Mouse (Mus musculus) hindbrain, postnatal 0 days (tissue): ENCODE data around the gene Prrt4. TPM values are rescaled to one million over a fixed set of nuclear protein-coding genes. Genes with fewer than 3 reads are reported as not detected.
A peak's percentile ranks its signal among the peaks of the same experiment; 100 is the strongest.

Experiments
- ATAC-seq: fragments of 200-750 bp; cut with Nextera tagmentation; 2 replicates; pipeline ENCODE4 v1.8.0; 2017; ENCODE audit warnings: mild to moderate bottlenecking, moderate TSS enrichment, moderate library complexity
- DNase-seq: peaks from one replicate; pipeline ENCODE4 v3.0.0-alpha.2; 2015; ENCODE audit warnings: low spot score
- H3K27ac ChIP-seq: fragments of 300-500 bp; sonication (generic); 2 replicates; pipeline ENCODE4 v1.5.1; 2014; ENCODE audit warnings: mild to moderate bottlenecking
- H3K27me3 ChIP-seq: fragments of 300-500 bp; sonication (generic); 2 replicates; pipeline ENCODE4 v1.6.1; 2014; ENCODE audit warnings: low read length, mixed read lengths; ENCODE audit not compliant: insufficient read depth
- H3K36me3 ChIP-seq: fragments of 300-500 bp; sonication (generic); 2 replicates; pipeline ENCODE4 v1.6.1; 2014; ENCODE audit warnings: low read length, mixed read lengths; ENCODE audit not compliant: insufficient read depth
- H3K4me1 ChIP-seq: fragments of 300-500 bp; sonication (generic); 2 replicates; pipeline ENCODE4 v1.6.1; 2014; ENCODE audit warnings: antibody characterized with exemption, low read length, mixed read lengths; ENCODE audit not compliant: insufficient read depth
- H3K4me2 ChIP-seq: fragments of 300-500 bp; sonication (generic); 2 replicates; pipeline ENCODE4 v1.6.1; 2014; ENCODE audit warnings: low read depth, mild to moderate bottlenecking, low read length, moderate library complexity, mixed read lengths
- H3K4me3 ChIP-seq: fragments of 300-500 bp; sonication (generic); 2 replicates; pipeline ENCODE4 v1.5.1; 2014; ENCODE audit warnings: low read length
- H3K9ac ChIP-seq: fragments of 300-500 bp; sonication (generic); replicated peaks from 2 replicates; pipeline ENCODE4 v1.6.1; 2014; ENCODE audit warnings: mild to moderate bottlenecking, low read length, moderate library complexity, mixed read lengths
- H3K9me3 ChIP-seq: fragments of 300-500 bp; sonication (generic); 2 replicates; pipeline ENCODE4 v1.6.1; 2016; ENCODE audit warnings: low read length, mixed read lengths
- CTCF ChIP-seq: IDR thresholded peaks from 2 replicates; pipeline ENCODE4 v1.5.1; 2016; ENCODE audit warnings: antibody characterized with exemption, control low read depth, low read depth
- WGBS: fragments of 180-500 bp; shearing (Covaris S2); extraction: QIAGEN DNeasy Blood & Tissue Kit; methylation state at CpG from one replicate; pipeline ENCODE4 v1.1.7; 2014; 5-methylcytosine and 5-hydroxymethylcytosine counted together
- polyA plus RNA-seq: library from polyadenylated mRNA; unstranded; fragments of >200 nt; fragmentation: Nextera tagmentation; extraction: Ambion mirVana; gene quantifications from 2 replicates; pipeline ENCODE4 v1.2.1, GENCODE M21; 2015
- total RNA-seq: library from RNA; depleted of rRNA; stranded (reverse); fragments of >200 nt; gene quantifications from 2 replicates; pipeline ENCODE4 v1.2.3, GENCODE M21; 2014

Gene Prrt4
- total and polyA plus RNA-seq, 2 experiments from 2014 or later, result 14.8 to 44.9 TPM

DNA sequence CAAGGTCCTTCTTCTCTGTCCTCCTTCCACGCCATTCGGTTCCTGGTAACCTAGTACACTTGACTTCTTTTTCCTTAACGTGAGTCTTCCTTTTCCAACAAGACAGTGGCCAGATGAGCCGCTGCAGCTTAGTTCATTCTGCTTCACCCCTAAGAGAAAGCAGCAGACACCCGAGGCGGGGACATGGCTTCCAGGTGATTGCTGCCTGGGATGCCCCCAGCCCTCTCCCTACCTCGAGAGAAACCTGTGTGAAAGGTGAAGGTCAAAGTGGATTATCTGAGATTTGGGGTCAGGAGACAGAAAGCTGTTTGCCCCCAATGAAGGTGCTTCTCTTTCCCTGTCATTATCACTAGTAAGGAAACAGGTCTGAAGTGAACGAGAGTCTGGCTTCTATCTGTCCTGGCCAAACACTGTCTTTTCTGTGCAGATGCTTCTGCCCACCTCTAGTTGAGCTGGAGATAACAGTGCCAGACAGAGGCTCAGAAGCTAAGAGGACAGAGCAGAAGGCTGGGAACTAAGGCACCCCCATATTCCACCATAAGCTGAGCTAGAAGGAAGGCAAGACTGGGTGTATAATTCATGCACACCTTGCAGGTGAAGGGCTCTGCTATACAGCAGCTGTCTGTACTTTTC lies 20.0 kb upstream of the Prrt4 start:
- peak overlapping the region; percentile 36; the same call in 1 of the 2 replicates for H3K27ac ChIP-seq
- no peaks in the 10 kb centered on the region for H3K9me3 ChIP-seq
- peak overlapping the region; percentile 54 for H3K4me2 ChIP-seq
- TF ChIP-seq CTCF, result no peak
- peak overlapping the region; percentile 21 for H3K9ac ChIP-seq
- ATAC-seq (no peak), DNase-seq (no peak)
- H3K4me3 ChIP-seq, result no peak overlapping the region
- peaks cover 21% of the 10 kb centered on the region for H3K36me3 ChIP-seq
- 0 out of 2 replicates have a peak, but pooled peaks cover 5% of the 10 kb centered on the region for H3K4me1 ChIP-seq
- H3K27me3 ChIP-seq, result no peaks in the 10 kb centered on the region
- 38% methylated on average over 8 of the region's 8 CpGs for WGBS

GRCm38 (mm10) chr6:29198309-29199222 lies 19.2 kb upstream of the Prrt4 start:
- 6% methylated on average over 25 of the region's 25 CpGs for WGBS
- H3K27me3 ChIP-seq, result no peaks in the 10 kb centered on the region
- peak overlapping the region; percentile 54 for H3K4me2 ChIP-seq
- H3K36me3 ChIP-seq, result peaks cover 15% of the 10 kb centered on the region
- H3K4me3 ChIP-seq, result peak overlapping the region; percentile 21
- H3K27ac ChIP-seq, result peak overlapping the region; percentile 51
- DNase-seq, result peak; percentile 98
- 0 out of 2 replicates have a peak, but pooled peaks cover 5% of the 10 kb centered on the region for H3K4me1 ChIP-seq
- ATAC-seq, result peak; percentile 90
- peak overlapping the region; percentile 21 for H3K9ac ChIP-seq
- TF ChIP-seq CTCF, result peak; percentile 91
- no peaks in the 10 kb centered on the region for H3K9me3 ChIP-seq

DNA sequence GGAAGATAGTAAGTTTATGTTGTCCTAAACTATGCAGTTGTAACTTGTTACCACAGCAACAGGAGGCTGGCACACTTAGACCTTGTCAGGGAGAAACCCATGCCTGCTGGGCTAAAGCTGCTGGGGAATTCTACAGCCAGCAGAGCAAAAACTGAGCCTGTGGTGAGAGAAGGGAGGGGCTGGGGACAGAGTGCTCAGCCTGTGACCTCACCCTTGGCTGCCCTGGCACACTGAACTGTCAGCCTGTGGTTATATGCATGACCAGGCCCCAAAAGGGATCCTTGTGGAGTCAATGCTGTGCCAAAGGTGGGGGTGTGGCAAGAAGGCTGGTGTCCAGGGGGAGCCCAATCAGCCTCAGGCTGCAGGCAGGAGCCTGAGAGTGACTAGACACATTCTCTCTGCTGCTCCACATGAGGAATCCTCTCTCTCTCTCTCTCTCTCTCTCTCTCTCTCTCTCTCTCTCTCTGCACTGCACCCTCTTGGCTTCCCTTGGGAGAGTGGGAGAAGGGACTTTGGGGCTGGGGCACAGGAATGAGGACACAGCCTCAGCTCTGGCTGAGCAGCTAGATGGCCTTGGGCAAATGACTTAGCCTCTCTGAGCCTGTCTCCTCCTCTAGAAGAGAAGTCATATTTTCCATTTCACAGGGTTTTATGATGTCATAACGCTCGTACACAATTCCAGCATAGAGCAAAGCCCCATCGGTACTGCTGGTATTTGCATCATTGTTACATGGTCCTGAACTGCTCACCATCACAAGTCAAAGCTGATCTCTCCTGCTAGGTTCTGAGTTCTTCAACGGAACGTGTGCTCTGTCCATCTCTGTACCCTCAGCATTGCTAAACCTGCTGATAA lies 16.7 kb upstream of the Prrt4 start:
- no peak overlapping the region for H3K4me2 ChIP-seq
- no peaks in the 10 kb centered on the region for H3K27me3 ChIP-seq
- H3K9ac ChIP-seq, result no peak overlapping the region
- no peaks in the 10 kb centered on the region for H3K36me3 ChIP-seq
- H3K27ac ChIP-seq, result no peak overlapping the region
- H3K9me3 ChIP-seq, result no peaks in the 10 kb centered on the region
- 0 out of 2 replicates have a peak, but pooled peaks cover 5% of the 10 kb centered on the region for H3K4me1 ChIP-seq
- 70% methylated on average over 5 of the region's 5 CpGs for WGBS
- no peak for TF ChIP-seq CTCF
- DNase-seq, result peak; percentile 54
- ATAC-seq, result peak; percentile 63
- no peak overlapping the region for H3K4me3 ChIP-seq

DNA sequence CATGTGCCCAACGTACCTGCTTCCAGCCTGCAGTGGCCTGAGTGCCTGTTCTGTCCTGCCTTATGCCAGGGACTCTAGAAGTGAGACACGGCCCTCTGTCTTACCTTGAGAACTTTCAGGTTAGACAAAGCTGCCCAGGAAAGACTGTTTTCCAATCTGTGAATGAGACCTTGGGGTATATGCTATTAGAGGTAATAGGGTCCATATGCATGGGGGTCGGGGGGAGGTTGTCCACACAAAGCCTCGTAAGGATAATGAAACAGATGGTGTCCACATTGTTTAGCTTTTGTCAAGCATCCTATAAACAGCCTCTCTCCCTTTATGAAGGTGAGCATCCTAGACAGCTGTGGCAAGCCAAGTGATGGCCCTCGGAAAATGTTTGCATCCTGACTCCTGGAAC lies 15.8 kb upstream of the Prrt4 start:
- Histone ChIP-seq H3K4me1 (0 out of 2 replicates have a peak, but pooled peaks cover 5% of the 10 kb centered on the region), H3K27me3 (no peaks in the 10 kb centered on the region), H3K9me3 (no peaks in the 10 kb centered on the region), H3K27ac (no peak overlapping the region), H3K9ac (no peak overlapping the region), H3K4me3 (no peak overlapping the region), H3K4me2 (no peak overlapping the region), H3K36me3 (no peaks in the 10 kb centered on the region)
- 83% methylated on average over 5 of the region's 5 CpGs for WGBS
- DNase-seq (no peak), ATAC-seq (no peak)
- no peak for TF ChIP-seq CTCF

DNA sequence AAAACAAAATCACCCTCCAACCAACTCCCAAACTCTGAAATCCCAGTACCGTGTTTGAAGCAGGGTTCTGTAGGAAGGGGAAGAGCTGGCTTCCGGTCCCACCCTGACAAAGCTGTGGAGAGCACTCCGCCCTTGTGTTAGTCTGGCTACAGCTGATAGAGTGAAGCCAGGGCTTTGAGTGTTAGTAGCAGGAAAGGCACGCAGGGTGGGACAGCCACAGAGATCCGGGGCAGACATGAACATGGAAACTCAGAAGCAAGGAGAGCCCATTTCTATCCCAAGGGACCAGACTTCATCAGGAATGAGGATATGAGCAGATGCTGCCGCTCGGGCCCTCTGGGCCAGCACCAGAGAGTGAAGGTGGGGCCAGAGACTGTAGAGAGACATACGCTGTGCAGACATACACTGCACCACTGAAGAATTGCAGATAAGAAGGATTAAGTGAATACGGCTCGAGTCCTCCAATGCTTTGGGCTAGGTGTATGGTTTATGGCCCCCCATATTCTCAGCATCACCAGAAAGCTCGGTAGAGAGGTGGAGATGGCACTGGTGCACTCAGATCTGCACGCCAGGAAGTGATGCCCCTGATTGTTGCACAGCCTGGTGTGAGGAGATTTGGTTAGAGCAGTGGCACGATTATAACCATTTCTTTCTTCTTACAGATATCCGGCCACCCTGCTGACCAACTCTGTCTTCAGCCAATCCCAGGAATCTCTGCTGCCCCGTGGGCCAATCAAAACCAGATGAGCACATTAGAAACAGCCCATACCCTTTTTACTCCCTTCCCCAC lies 14.8 kb upstream of the Prrt4 start:
- DNase-seq, result no peak
- no peaks in the 10 kb centered on the region for H3K27me3 ChIP-seq
- no peaks in the 10 kb centered on the region for H3K36me3 ChIP-seq
- H3K4me2 ChIP-seq, result no peak overlapping the region
- no peak overlapping the region for H3K4me3 ChIP-seq
- no peak overlapping the region for H3K9ac ChIP-seq
- no peaks in the 10 kb centered on the region for H3K9me3 ChIP-seq
- no peak overlapping the region for H3K27ac ChIP-seq
- ATAC-seq, result no peak
- no peak for TF ChIP-seq CTCF
- 0 out of 2 replicates have a peak, but pooled peaks cover 5% of the 10 kb centered on the region for H3K4me1 ChIP-seq
- 77% methylated on average over 15 of the region's 15 CpGs for WGBS

- H3K4me2 ChIP-seq, result no peak overlapping the region
- H3K27ac ChIP-seq, result no peak overlapping the region
- no peak for TF ChIP-seq CTCF
- no peaks in the 10 kb centered on the region for H3K36me3 ChIP-seq
- H3K4me1 ChIP-seq, result no peaks in the 10 kb centered on the region
- H3K9me3 ChIP-seq, result no peaks in the 10 kb centered on the region
- H3K27me3 ChIP-seq, result no peaks in the 10 kb centered on the region
- H3K4me3 ChIP-seq, result no peak overlapping the region
- H3K9ac ChIP-seq, result no peak overlapping the region
- no peak for DNase-seq
- ATAC-seq, result no peak
- 67% methylated on average over 1 of the region's 1 CpGs for WGBS
Measured at GRCm38 (mm10) chr6:29187936-29188335, 8.6 kb upstream of the Prrt4 start.
